ENCODE assay signal across 18 mouse cellular contexts in the genomic region with DNA sequence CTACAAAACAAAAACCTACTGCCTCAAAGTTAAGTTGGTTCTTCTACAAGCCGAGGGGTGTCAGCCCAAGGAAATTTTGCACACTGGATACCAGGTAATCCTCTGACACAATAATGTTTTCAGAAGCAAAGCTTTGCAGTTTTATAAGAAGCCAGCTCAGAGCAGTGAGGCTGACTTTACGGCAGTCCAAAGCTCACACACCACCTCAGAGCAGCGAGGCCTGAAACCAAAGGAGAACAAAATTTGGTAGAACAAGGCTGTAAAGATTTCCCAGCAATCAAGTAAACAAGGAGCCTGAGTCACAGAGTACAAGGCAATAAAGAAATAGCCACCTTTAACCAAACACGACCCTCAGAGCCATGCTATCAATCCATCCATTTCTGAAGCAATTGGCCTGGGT.
DNase-seq lines count a peak whose midpoint lies in the region; ATAC-seq lines count a peak whose summit lies in the region.
"Had no signal": no experiment of that assay in that cellular context is flagged by ENCODE, and none has a peak within 500 bp of the region (broad histone marks: within the 10 kb centered on the region; RNA-seq: fewer than 3 reads in every experiment).

No protein-coding gene starts in this region.

- WGBS in intestine, embryonic 15.5 days = 45% methylated on average over 4 of the region's 4 CpGs
- WGBS in intestine, embryonic 16.5 days = 52% methylated on average over 4 of the region's 4 CpGs
- 33% methylated on average over 4 of the region's 4 CpGs for WGBS in large intestine, adult 2 months

- H3K4me3 ChIP-seq in intestine, embryonic 15.5 days (replicated peaks) = no peak overlapping the region
- no peak overlapping the region for H3K4me3 ChIP-seq in intestine, embryonic 16.5 days (ENCODE audit: low read length)
- H3K4me3 ChIP-seq: embryonic facial prominence, embryonic 10.5 days; embryonic facial prominence, embryonic 12.5 days; forebrain, embryonic 13.5 days; forebrain, embryonic 15.5 days had no signal

- H3K27me3 ChIP-seq in intestine, embryonic 15.5 days (replicated peaks) = no peaks in the 10 kb centered on the region
- no peaks in the 10 kb centered on the region for H3K27me3 ChIP-seq in intestine, embryonic 16.5 days (replicated peaks; ENCODE audit: control insufficient read depth, insufficient read depth, low read length)
- H3K27me3 ChIP-seq: embryonic facial prominence, embryonic 12.5 days; forebrain, embryonic 13.5 days; forebrain, embryonic 15.5 days had no signal

- no peak overlapping the region for H3K27ac ChIP-seq in intestine, embryonic 15.5 days
- no peak overlapping the region for H3K27ac ChIP-seq in intestine, embryonic 16.5 days (ENCODE audit: low read length)
- H3K27ac ChIP-seq: embryonic facial prominence, embryonic 10.5 days; embryonic facial prominence, embryonic 12.5 days; forebrain, embryonic 13.5 days; forebrain, embryonic 15.5 days had no signal

- H3K9ac ChIP-seq in intestine, embryonic 15.5 days = no peak overlapping the region
- no peak overlapping the region for H3K9ac ChIP-seq in intestine, embryonic 16.5 days (ENCODE audit: low read depth, low read length)
- H3K9ac ChIP-seq: embryonic facial prominence, embryonic 12.5 days; forebrain, embryonic 13.5 days; forebrain, embryonic 15.5 days; forebrain, postnatal 0 days had no signal

- DNase-seq in large intestine, adult 2 months (ENCODE audit: low read depth, low spot score) = peak; percentile 54
- DNase-seq in lung, postnatal 10 days = no peak
- DNase-seq in yolk sac, embryonic 10.5 days (ENCODE audit: low spot score) = no peak
- DNase-seq: adrenal gland, adult 8-10 months; adrenal gland, postnatal 14 days; adrenal gland, postnatal 36 days; cerebellum, adult 11-12 months; cerebellum, adult 2 months; cerebellum, adult 9-10 months; cerebellum, postnatal 10 days; cerebellum, postnatal 25 days; forebrain, postnatal 0 days had no signal

- ATAC-seq in intestine, embryonic 15.5 days = peak; percentile 80
- peak; percentile 68 for ATAC-seq in intestine, embryonic 16.5 days
- ATAC-seq: forebrain, embryonic 13.5 days; forebrain, embryonic 15.5 days; forebrain, postnatal 0 days had no signal

- no peaks in the 10 kb centered on the region for H3K4me1 ChIP-seq in intestine, embryonic 15.5 days (replicated peaks)
- no peaks in the 10 kb centered on the region for H3K4me1 ChIP-seq in intestine, embryonic 16.5 days (ENCODE audit: control insufficient read depth, insufficient read depth, low read length)
- H3K4me1 ChIP-seq: embryonic facial prominence, embryonic 10.5 days; embryonic facial prominence, embryonic 12.5 days; forebrain, embryonic 13.5 days; forebrain, embryonic 15.5 days had no signal

- no peaks in the 10 kb centered on the region for H3K9me3 ChIP-seq in intestine, embryonic 15.5 days
- H3K9me3 ChIP-seq in intestine, embryonic 16.5 days (ENCODE audit: control insufficient read depth, low read length) = no peaks in the 10 kb centered on the region
- H3K9me3 ChIP-seq: embryonic facial prominence, embryonic 10.5 days; embryonic facial prominence, embryonic 12.5 days; forebrain, embryonic 13.5 days; forebrain, embryonic 15.5 days had no signal

- H3K36me3 ChIP-seq in intestine, embryonic 15.5 days = no peaks in the 10 kb centered on the region
- H3K36me3 ChIP-seq in intestine, embryonic 16.5 days (ENCODE audit: control insufficient read depth, insufficient read depth, low read length) = no peaks in the 10 kb centered on the region
- H3K36me3 ChIP-seq: embryonic facial prominence, embryonic 10.5 days; embryonic facial prominence, embryonic 12.5 days; forebrain, embryonic 15.5 days had no signal

- H3K4me2 ChIP-seq in intestine, embryonic 15.5 days (replicated peaks) = no peak overlapping the region
- no peak overlapping the region for H3K4me2 ChIP-seq in intestine, embryonic 16.5 days (ENCODE audit: low read depth, low read length)
- H3K4me2 ChIP-seq: embryonic facial prominence, embryonic 12.5 days; forebrain, embryonic 13.5 days; forebrain, embryonic 15.5 days had no signal
